Mouse (Mus musculus) ES-E14 (cell line): ENCODE data around the gene Slamf9.

Source experiments
- MAFK ChIP-seq: IDR thresholded peaks from 2 replicates; pipeline ENCODE4 v1.6.1; 2014; ENCODE audit warnings: mild to moderate bottlenecking, low read depth, low read length, inconsistent platforms; ENCODE audit not compliant: insufficient read depth
- ZC3H11A ChIP-seq: IDR thresholded peaks from 2 replicates; pipeline ENCODE4 v1.6.1; 2012; ENCODE audit warnings: low read depth, mild to moderate bottlenecking, inconsistent platforms, low read length, borderline replicate concordance

GRCm38 (mm10) chr1:172469373-172469772, 5.8 kb upstream of the Slamf9 start:
- TF ChIP-seq MAFK (no peak), ZC3H11A (no peak)
